ENCODE assay signal across 9 mouse cellular contexts in genomic region chr4:102978440-102978839, GRCm38 (mm10). TPM values are rescaled to one million over a fixed set of nuclear protein-coding genes. Genes with fewer than 3 reads are reported as not detected.
A peak's percentile ranks its signal among the peaks of the same experiment; 100 is the strongest.
DNase-seq lines count a peak whose midpoint lies in the region; ATAC-seq lines count a peak whose summit lies in the region.
"Had no signal": no experiment of that assay in that cellular context is flagged by ENCODE, and none has a peak within 500 bp of the region (broad histone marks: within the 10 kb centered on the region; RNA-seq: fewer than 3 reads in every experiment).

TSS of gene Tctex1d1 (plus strand) at chr4:102978606.

- peak within 1 kb of the TSS; percentile 41 for H3K4me3 ChIP-seq in heart, embryonic 12.5 days
- H3K4me3 ChIP-seq in liver, embryonic 13.5 days (replicated peaks), result peak within 1 kb of the TSS; percentile 29
- H3K4me3 ChIP-seq in neural tube, embryonic 14.5 days (ENCODE audit: low read depth, low read length), result peak within 1 kb of the TSS; percentile 22

- H3K27ac ChIP-seq in heart, embryonic 12.5 days (ENCODE audit: poor library complexity, severe bottlenecking), result no peak within 1 kb of the TSS
- no peak within 1 kb of the TSS for H3K27ac ChIP-seq in liver, embryonic 13.5 days
- no peak within 1 kb of the TSS for H3K27ac ChIP-seq in neural tube, embryonic 14.5 days (ENCODE audit: low read depth, low read length)

- no peak within 1 kb of the TSS for H3K9ac ChIP-seq in heart, embryonic 12.5 days
- H3K9ac ChIP-seq in liver, embryonic 13.5 days, result peak within 1 kb of the TSS; percentile 17; the same call in 1 of the 2 replicates
- H3K9ac ChIP-seq in neural tube, embryonic 14.5 days (replicated peaks; ENCODE audit: low read depth, low read length), result peak within 1 kb of the TSS; percentile 39; the same call in 1 of the 2 replicates

- no peaks in the 10 kb centered on the region for H3K36me3 ChIP-seq in heart, embryonic 12.5 days
- no peaks in the 10 kb centered on the region for H3K36me3 ChIP-seq in liver, embryonic 13.5 days
- no peaks in the 10 kb centered on the region for H3K36me3 ChIP-seq in neural tube, embryonic 14.5 days (ENCODE audit: control insufficient read depth, insufficient read depth, low read length)

- DNase-seq in frontal cortex, postnatal 10 days (ENCODE audit: low spot score in 2 of 2), result peak; percentile 17 to 26
- DNase-seq in frontal cortex, adult 2 months (ENCODE audit: extremely low spot score in 1 of 2, low spot score in 1 of 2), result no peak
- DNase-seq in right cerebral cortex, postnatal 4 days, result peak; percentile 39
- DNase-seq in right cerebral cortex, adult 18-20 months, result no peak
- no peak for DNase-seq in liver, embryonic 13.5 days
- DNase-seq in thymus, adult 18-20 months, result no peak

- peak within 1 kb of the TSS; percentile 84 for H3K4me2 ChIP-seq in heart, embryonic 12.5 days
- peak within 1 kb of the TSS; percentile 58 for H3K4me2 ChIP-seq in liver, embryonic 13.5 days
- peak within 1 kb of the TSS; percentile 67 for H3K4me2 ChIP-seq in neural tube, embryonic 14.5 days (ENCODE audit: low read depth, low read length)

- no peak for ATAC-seq in heart, embryonic 12.5 days (ENCODE audit: insufficient number of reproducible peaks, low FRiP score)
- no peak for ATAC-seq in liver, embryonic 13.5 days (ENCODE audit: low read depth)
- ATAC-seq in neural tube, embryonic 14.5 days (ENCODE audit: low read depth), result peak; percentile 76

- H3K9me3 ChIP-seq in heart, embryonic 12.5 days (replicated peaks), result no peaks in the 10 kb centered on the region
- H3K9me3 ChIP-seq in liver, embryonic 13.5 days (replicated peaks), result no peaks in the 10 kb centered on the region
- H3K9me3 ChIP-seq in neural tube, embryonic 14.5 days (ENCODE audit: control insufficient read depth, low read length), result no peaks in the 10 kb centered on the region

- under 1% methylated on average over 13 of the region's 13 CpGs for WGBS in heart, embryonic 12.5 days
- WGBS in liver, embryonic 13.5 days (ENCODE audit: insufficient replicate concordance), result 3% methylated on average over 13 of the region's 13 CpGs
- WGBS in neural tube, embryonic 14.5 days, result 1% methylated on average over 13 of the region's 13 CpGs

- H3K4me1 ChIP-seq in heart, embryonic 12.5 days (replicated peaks), result peaks cover 11% of the 10 kb centered on the region
- no peaks in the 10 kb centered on the region; the same call in 1 of the 2 replicates for H3K4me1 ChIP-seq in liver, embryonic 13.5 days (replicated peaks)
- H3K4me1 ChIP-seq in neural tube, embryonic 14.5 days (ENCODE audit: control insufficient read depth, insufficient read depth, low read length), result peaks cover 11% of the 10 kb centered on the region; the same call in 1 of the 2 replicates

- peaks cover 20% of the 10 kb centered on the region for H3K27me3 ChIP-seq in heart, embryonic 12.5 days (replicated peaks)
- H3K27me3 ChIP-seq in liver, embryonic 13.5 days, result peaks cover 12% of the 10 kb centered on the region
- H3K27me3 ChIP-seq in neural tube, embryonic 14.5 days (ENCODE audit: control insufficient read depth, insufficient read depth, low read length), result no peaks in the 10 kb centered on the region; the same call in 1 of the 2 replicates

RNA-seq across cellular contexts. Expression of gene Tctex1d1, which starts in this region (rescaled TPM):
- polyA plus RNA-seq in frontal cortex, adult 2 months (2012; rRNA removed), result 0.36 and 0.70 TPM in 2 replicates
- not detected in 2 replicates for polyA plus RNA-seq in heart, embryonic 12.5 days (2016; fragmentation: Nextera tagmentation; extraction: Ambion mirVana)
- 0.12 TPM in 1 of 2 replicates, not detected in the other for polyA plus RNA-seq in liver, embryonic 13.5 days (2015; fragmentation: Nextera tagmentation; extraction: Ambion mirVana)
- polyA plus RNA-seq in neural tube, embryonic 14.5 days (2014; fragmentation: Nextera tagmentation; extraction: Ambion mirVana), result 1.7 and 3.8 TPM in 2 replicates
- polyA plus RNA-seq: C2C12 had no signal

Comparison
In these comparisons a context has a peak if more than half of its experiments do, and no peak if none do; other contexts are left out.
1. DNase-seq: peak in frontal cortex, postnatal 10 days (2 of 2) and right cerebral cortex, postnatal 4 days (single experiment); none in frontal cortex, adult 2 months (0 of 2), right cerebral cortex, adult 18-20 months (single experiment), liver, embryonic 13.5 days (single experiment) and thymus, adult 18-20 months (0 of 2).
2. Peak in every context shown above with its lines, with median percentiles within 50 percentile points of each other: H3K4me2 ChIP-seq and H3K4me3 ChIP-seq.